Mouse (Mus musculus) Patski (cell line): ENCODE results near the gene Gm26657. TPM values are rescaled to one million over a fixed set of nuclear protein-coding genes. Genes with fewer than 3 reads are reported as not detected.

ENCODE experiments used
- ATAC-seq: fragments of 100-300 bp; one replicate; pipeline ENCODE4 v1.8.0; 2021
- CTCF ChIA-PET: fragments of 350-600 bp; sonication (Branson Sonifier 250); formaldehyde crosslinking; loops from one replicate; lab custom pipeline; 2022; ENCODE audit warnings: inconsistent platforms; lab: Charles Lee
- POLR2A ChIA-PET: fragments of 350-600 bp; sonication (Branson Sonifier 250); formaldehyde crosslinking; loops from one replicate; lab custom pipeline; 2022; ENCODE audit warnings: antibody characterized with exemption, inconsistent platforms; lab: Charles Lee
- DNase-seq: peaks from one replicate; pipeline ENCODE4 v3.0.0-alpha.2; 2011; ENCODE audit warnings: low read depth, low spot score
- H3K27me3 ChIP-seq: fragments of 371-371 bp; one replicate; pipeline ENCODE4 v1.5.1; 2021
- CTCF ChIP-seq: fragments of 100-300 bp; IDR thresholded peaks from one replicate; pipeline ENCODE4 v1.5.1; 2021
- in situ Hi-C: fragments of 300-500 bp; cut with MboI; formaldehyde crosslinking; loops from 3 replicates; pipeline ENCODE4 v1.11.1; 2018; ENCODE audit warnings: low pct_unique_long_range_greater_than_20kb, mixed read lengths
- polyA plus RNA-seq: library from polyadenylated mRNA; unstranded; gene quantifications from one replicate; pipeline ENCODE4 v1.2.3, GENCODE M21; 2021

The Gm26657 gene
- polyA plus RNA-seq, 1 experiment from 2014 or later, result 0.05 TPM

GRCm38 (mm10) chr4:56757693-56758092 lies 17.8 kb downstream of the Gm26657 start:
- TF ChIP-seq CTCF, result no peak
- H3K27me3 ChIP-seq, result no peaks in the 10 kb centered on the region
- DNase-seq (no peak), ATAC-seq (no peak)
- POLR2A ChIA-PET, result no interaction called here
- CTCF ChIA-PET, result no interaction called here
- in situ Hi-C loops, result no loop called here

GRCm38 (mm10) chr4:56767861-56768284 lies 28.0 kb downstream of the Gm26657 start:
- TF ChIP-seq CTCF, result no peak
- POLR2A ChIA-PET, result no interaction called here
- H3K27me3 ChIP-seq, result no peaks in the 10 kb centered on the region
- DNase-seq (no peak), ATAC-seq (no peak)
- in situ Hi-C loops, result no loop called here
- CTCF ChIA-PET, result no interaction called here

GRCm38 (mm10) chr4:56768913-56769312 lies 29.0 kb downstream of the Gm26657 start:
- ChIA-PET POLR2A (no interaction called here), CTCF (no interaction called here)
- no peaks in the 10 kb centered on the region for H3K27me3 ChIP-seq
- TF ChIP-seq CTCF, result no peak
- no peak for ATAC-seq
- in situ Hi-C loops, result no loop called here
- no peak for DNase-seq

GRCm38 (mm10) chr4:56771065-56771464 lies 31.2 kb downstream of the Gm26657 start:
- POLR2A ChIA-PET, result interaction anchor here (0.9 kb wide), 1 partner anchor 17 kb away, joined by 3 read pairs; no protein-coding TSS in a partner anchor
- DNase-seq (no peak), ATAC-seq (no peak)
- CTCF ChIA-PET, result no interaction called here
- TF ChIP-seq CTCF, result no peak
- H3K27me3 ChIP-seq, result no peaks in the 10 kb centered on the region
- in situ Hi-C loops, result no loop called here

Other genes starting within 250 kb of the Gm26657 start
- not detected for gene Actl7b, start 1.4 kb downstream of the Gm26657 start, polyA plus RNA-seq
- gene Actl7a, start 3.3 kb downstream of the Gm26657 start, polyA plus RNA-seq, result not detected
- gene Elp1, start 62.3 kb downstream of the Gm26657 start, polyA plus RNA-seq, result 21.0 TPM
- 15.1 TPM for gene Fam206a, start 62.3 kb downstream of the Gm26657 start, polyA plus RNA-seq
- 33.7 TPM for gene Ctnnal1, start 125.1 kb downstream of the Gm26657 start, polyA plus RNA-seq
- 19.1 TPM for gene Tmem245, start 207.4 kb downstream of the Gm26657 start, polyA plus RNA-seq